Mouse (Mus musculus) midbrain, embryonic 14.5 days (tissue): ENCODE measurements around the gene Rad51b. TPM values are rescaled to one million over a fixed set of nuclear protein-coding genes. Genes with fewer than 3 reads are reported as not detected.

Source experiments
- ATAC-seq: fragments of 200-750 bp; cut with Nextera tagmentation; 2 replicates; pipeline ENCODE4 v1.8.0; 2017; ENCODE audit warnings: moderate number of reproducible peaks, moderate library complexity; ENCODE audit not compliant: low FRiP score, low TSS enrichment
- DNase-seq: peaks from one replicate; pipeline ENCODE4 v3.0.0-alpha.2; 2015
- H3K27ac ChIP-seq: fragments of 300-500 bp; sonication (generic); replicated peaks from 2 replicates; pipeline ENCODE4 v1.5.1; 2014; ENCODE audit warnings: mild to moderate bottlenecking, low read depth, low read length, moderate library complexity
- H3K27me3 ChIP-seq: fragments of 300-500 bp; sonication (generic); 2 replicates; pipeline ENCODE4 v1.6.1; 2014; ENCODE audit warnings: low read length, control low read depth, mixed read lengths; ENCODE audit not compliant: control insufficient read depth, insufficient read depth
- H3K36me3 ChIP-seq: fragments of 300-500 bp; sonication (generic); 2 replicates; pipeline ENCODE4 v1.6.1; 2014; ENCODE audit warnings: low read length, control low read depth; ENCODE audit not compliant: control insufficient read depth, insufficient read depth
- H3K4me1 ChIP-seq: fragments of 300-500 bp; sonication (generic); 2 replicates; pipeline ENCODE4 v1.6.1; 2014; ENCODE audit warnings: mild to moderate bottlenecking, antibody characterized with exemption, low read length, control low read depth; ENCODE audit not compliant: control insufficient read depth, insufficient read depth
- H3K4me2 ChIP-seq: fragments of 300-500 bp; sonication (generic); 2 replicates; pipeline ENCODE4 v1.6.1; 2014; ENCODE audit warnings: mild to moderate bottlenecking, low read length, moderate library complexity
- H3K4me3 ChIP-seq: fragments of 300-500 bp; sonication (generic); replicated peaks from 2 replicates; pipeline ENCODE4 v1.5.1; 2014; ENCODE audit warnings: low read depth, low read length
- H3K9ac ChIP-seq: fragments of 300-500 bp; sonication (generic); replicated peaks from 2 replicates; pipeline ENCODE4 v1.6.1; 2014; ENCODE audit warnings: mild to moderate bottlenecking, low read length, moderate library complexity
- H3K9me3 ChIP-seq: fragments of 300-500 bp; sonication (generic); 2 replicates; pipeline ENCODE4 v1.6.1; 2016; ENCODE audit warnings: low read length, control low read depth, mixed read lengths; ENCODE audit not compliant: control insufficient read depth
- WGBS: fragments of 180-500 bp; shearing (Covaris S2); extraction: QIAGEN DNeasy Blood & Tissue Kit; methylation state at CpG from one replicate; pipeline ENCODE4 v1.1.7; 2014; 5-methylcytosine and 5-hydroxymethylcytosine counted together
- polyA plus RNA-seq: library from polyadenylated mRNA; unstranded; fragments of >200 nt; fragmentation: Nextera tagmentation; extraction: Ambion mirVana; gene quantifications from 2 replicates; pipeline ENCODE4 v1.2.1, GENCODE M21; 2014

The Rad51b gene
- polyA plus RNA-seq, 1 experiment from 2014 or later = 1.6 TPM

GRCm38 (mm10) chr12:79610511-79611103 lies 313.5 kb downstream of the Rad51b start:
- Histone ChIP-seq H3K9ac (no peak overlapping the region), H3K36me3 (no peaks in the 10 kb centered on the region), H3K4me3 (no peak overlapping the region), H3K27me3 (no peaks in the 10 kb centered on the region), H3K4me2 (no peak overlapping the region), H3K4me1 (peaks cover 9% of the 10 kb centered on the region; the same call in 1 of the 2 replicates), H3K27ac (no peak overlapping the region), H3K9me3 (no peaks in the 10 kb centered on the region)
- ATAC-seq (no peak), DNase-seq (peak; percentile 35)
- WGBS = 72% methylated on average over 6 of the region's 6 CpGs

DNA sequence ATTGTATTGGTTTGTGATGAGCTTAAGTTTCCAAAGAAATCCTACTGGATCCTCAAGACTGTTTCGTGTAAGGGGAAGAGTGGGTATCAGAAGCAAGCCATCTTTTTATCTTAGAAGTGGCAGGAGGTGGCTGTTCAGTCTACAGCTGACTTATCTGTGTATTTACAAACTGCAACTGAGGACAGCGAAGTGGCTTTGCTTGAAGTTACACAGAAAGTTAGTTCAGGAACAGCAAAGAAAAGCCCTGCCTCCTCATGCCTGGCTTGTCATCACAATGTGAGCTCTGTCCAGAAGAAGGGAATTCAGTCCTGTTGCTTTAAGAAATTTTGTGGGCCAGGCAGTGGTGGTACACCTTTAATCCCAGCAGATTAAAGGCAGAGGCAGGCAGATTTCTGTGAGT lies 314.6 kb downstream of the Rad51b start:
- Histone ChIP-seq H3K9ac (no peak overlapping the region), H3K36me3 (no peaks in the 10 kb centered on the region), H3K4me2 (no peak overlapping the region), H3K4me1 (peaks cover 9% of the 10 kb centered on the region; the same call in 1 of the 2 replicates), H3K9me3 (no peaks in the 10 kb centered on the region), H3K4me3 (no peak overlapping the region), H3K27me3 (no peaks in the 10 kb centered on the region), H3K27ac (no peak overlapping the region)
- DNase-seq = no peak
- no peak for ATAC-seq
- WGBS = 93% methylated on average over 2 of the region's 2 CpGs

- DNase-seq = peak; percentile 94
- no peaks in the 10 kb centered on the region for H3K9me3 ChIP-seq
- no peaks in the 10 kb centered on the region for H3K36me3 ChIP-seq
- H3K4me1 ChIP-seq = peaks cover 9% of the 10 kb centered on the region; the same call in 1 of the 2 replicates
- H3K4me3 ChIP-seq = no peak overlapping the region
- H3K9ac ChIP-seq = no peak overlapping the region
- no peaks in the 10 kb centered on the region for H3K27me3 ChIP-seq
- no peak overlapping the region for H3K27ac ChIP-seq
- peak; percentile 88 for ATAC-seq
- 52% methylated on average over 14 of the region's 14 CpGs for WGBS
- H3K4me2 ChIP-seq = no peak overlapping the region
Observed at GRCm38 (mm10) chr12:79612334-79613060, 315.4 kb downstream of the Rad51b start.

DNA sequence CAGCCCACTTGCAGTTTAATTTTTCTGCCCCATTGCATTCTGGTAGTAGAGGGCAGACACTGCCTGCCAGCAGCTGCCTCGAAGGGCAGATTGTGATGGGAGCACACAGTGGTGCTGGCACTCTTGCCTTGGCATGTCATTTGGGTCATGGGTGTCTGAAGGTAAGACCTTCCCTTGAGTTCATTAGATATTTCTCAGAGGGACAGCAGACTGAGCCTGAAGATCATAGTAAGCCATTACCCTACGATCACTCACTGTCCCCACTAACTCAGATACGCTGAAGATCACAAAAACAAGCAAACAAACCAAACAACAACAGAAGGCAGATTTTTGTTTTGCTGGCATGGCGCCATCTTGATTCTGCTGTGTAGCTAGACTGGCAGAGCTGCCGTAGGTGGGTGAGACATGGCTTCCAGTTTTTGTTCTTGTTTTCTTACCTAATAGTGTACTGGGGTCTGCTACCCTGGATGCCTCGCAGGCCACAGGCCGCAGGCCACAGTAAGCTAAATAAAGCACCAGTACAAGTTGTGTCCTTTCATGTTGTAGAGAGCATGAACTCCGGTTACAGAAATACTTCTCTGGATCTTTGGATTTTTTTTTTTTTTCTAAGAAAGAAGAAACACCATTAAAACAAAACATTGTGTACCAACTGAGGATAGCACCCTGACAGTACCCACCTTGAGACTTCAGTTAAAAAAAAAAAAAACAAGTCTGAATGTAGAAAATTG lies 316.1 kb downstream of the Rad51b start:
- Histone ChIP-seq H3K9me3 (no peaks in the 10 kb centered on the region), H3K4me2 (no peak overlapping the region), H3K27me3 (no peaks in the 10 kb centered on the region), H3K27ac (0 out of 2 replicates have a peak overlapping the region, but pooled peaks have one; percentile 37), H3K4me3 (no peak overlapping the region), H3K36me3 (no peaks in the 10 kb centered on the region), H3K4me1 (peaks cover 9% of the 10 kb centered on the region; the same call in 1 of the 2 replicates), H3K9ac (no peak overlapping the region)
- ATAC-seq = peak; percentile 34; the same call in 1 of the 2 replicates
- DNase-seq = peak; percentile 33
- 85% methylated on average over 8 of the region's 8 CpGs for WGBS

- no peak overlapping the region for H3K9ac ChIP-seq
- H3K4me1 ChIP-seq = peaks cover 9% of the 10 kb centered on the region; the same call in 1 of the 2 replicates
- H3K27me3 ChIP-seq = no peaks in the 10 kb centered on the region
- no peak overlapping the region for H3K4me3 ChIP-seq
- H3K4me2 ChIP-seq = no peak overlapping the region
- DNase-seq (no peak), ATAC-seq (no peak)
- no peaks in the 10 kb centered on the region for H3K36me3 ChIP-seq
- H3K9me3 ChIP-seq = no peaks in the 10 kb centered on the region
- 92% methylated on average over 9 of the region's 9 CpGs for WGBS
- H3K27ac ChIP-seq = no peak overlapping the region
Observed at GRCm38 (mm10) chr12:79613846-79614582, 316.9 kb downstream of the Rad51b start.

- DNase-seq (no peak), ATAC-seq (no peak)
- WGBS = 91% methylated on average over 2 of the region's 2 CpGs
- Histone ChIP-seq H3K4me2 (no peak overlapping the region), H3K4me3 (no peak overlapping the region), H3K27ac (no peak overlapping the region), H3K9me3 (no peaks in the 10 kb centered on the region), H3K27me3 (no peaks in the 10 kb centered on the region), H3K4me1 (peaks cover 4% of the 10 kb centered on the region; the same call in 1 of the 2 replicates), H3K9ac (no peak overlapping the region), H3K36me3 (no peaks in the 10 kb centered on the region)
Observed at GRCm38 (mm10) chr12:79614583-79614953, 317.5 kb downstream of the Rad51b start.

DNA sequence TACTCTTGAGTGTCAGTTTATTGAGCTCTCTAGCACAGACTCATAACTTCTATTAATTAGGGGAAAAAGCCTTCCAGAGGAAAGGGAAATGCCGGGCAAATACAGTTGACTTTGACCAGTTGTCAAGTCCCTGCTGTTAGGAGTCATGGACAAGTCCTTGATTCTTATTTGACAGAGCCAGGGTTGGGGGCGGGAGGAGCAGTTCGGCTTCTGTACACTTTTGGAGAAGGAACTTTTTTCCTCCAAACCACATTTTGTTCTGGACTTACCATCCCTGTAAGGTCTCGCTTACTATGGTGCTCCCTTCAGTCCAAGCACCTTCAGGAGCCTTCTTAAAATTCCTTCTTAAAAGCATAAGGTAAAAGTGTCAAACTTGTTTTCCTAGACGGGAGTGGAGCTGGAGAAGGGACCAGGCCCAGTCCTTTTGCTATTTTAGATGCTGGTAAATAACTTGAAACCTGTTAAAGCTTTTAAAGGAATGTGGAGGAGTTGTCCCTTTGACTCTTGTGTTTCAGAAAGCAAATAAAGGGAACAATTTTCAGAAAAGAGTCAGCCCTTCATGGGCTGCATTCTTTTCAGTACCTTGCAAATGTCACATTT lies 318.7 kb downstream of the Rad51b start:
- ATAC-seq (no peak), DNase-seq (no peak)
- no peak overlapping the region for H3K4me2 ChIP-seq
- H3K9ac ChIP-seq = no peak overlapping the region
- no peaks in the 10 kb centered on the region for H3K27me3 ChIP-seq
- no peaks in the 10 kb centered on the region for H3K9me3 ChIP-seq
- no peak overlapping the region for H3K27ac ChIP-seq
- no peak overlapping the region for H3K4me3 ChIP-seq
- H3K36me3 ChIP-seq = no peaks in the 10 kb centered on the region
- WGBS = 87% methylated on average over 5 of the region's 5 CpGs
- no peaks in the 10 kb centered on the region for H3K4me1 ChIP-seq

DNA sequence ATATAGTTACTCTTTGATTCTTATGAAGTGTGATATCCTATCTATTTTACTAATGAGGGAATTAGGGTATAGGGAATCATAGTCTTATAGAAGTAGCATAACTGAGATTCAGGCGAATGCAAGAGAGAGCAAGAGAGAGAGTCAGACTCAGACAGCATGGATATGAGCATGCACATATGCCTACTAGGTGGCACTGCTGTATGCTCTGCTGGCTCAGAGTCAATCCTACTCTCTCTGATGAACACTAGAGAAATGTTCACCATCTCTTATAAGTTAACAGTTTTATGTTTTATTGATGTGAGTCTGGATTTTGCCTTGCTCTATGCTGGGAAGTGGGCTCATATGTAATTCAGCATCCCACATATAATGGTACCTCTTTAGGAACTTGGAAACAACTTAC lies 321.9 kb downstream of the Rad51b start:
- DNase-seq = no peak
- WGBS = 95% methylated on average over 1 of the region's 1 CpGs
- no peak overlapping the region for H3K4me3 ChIP-seq
- H3K4me2 ChIP-seq = no peak overlapping the region
- H3K27me3 ChIP-seq = no peaks in the 10 kb centered on the region
- no peaks in the 10 kb centered on the region for H3K36me3 ChIP-seq
- no peaks in the 10 kb centered on the region for H3K4me1 ChIP-seq
- no peaks in the 10 kb centered on the region for H3K9me3 ChIP-seq
- H3K9ac ChIP-seq = no peak overlapping the region
- H3K27ac ChIP-seq = no peak overlapping the region
- ATAC-seq = no peak
